Mouse (Mus musculus) limb, embryonic 10.5 days (tissue): Measurements from ENCODE around the gene Pop5. TPM values are rescaled to one million over a fixed set of nuclear protein-coding genes. Genes with fewer than 3 reads are reported as not detected.

Experiments used
- DNase-seq: peaks from one replicate; pipeline ENCODE4 v3.0.0-alpha.2; 2017; ENCODE audit warnings: low spot score
- H3K27ac ChIP-seq: fragments of 300-500 bp; sonication (generic); 2 replicates; pipeline ENCODE4 v1.5.1; 2016; ENCODE audit warnings: mild to moderate bottlenecking
- H3K27me3 ChIP-seq: fragments of 300-500 bp; sonication (generic); 2 replicates; pipeline ENCODE4 v1.6.1; 2016; ENCODE audit warnings: low read depth, mild to moderate bottlenecking; ENCODE audit not compliant: poor library complexity, severe bottlenecking
- H3K36me3 ChIP-seq: fragments of 300-500 bp; sonication (generic); 2 replicates; pipeline ENCODE4 v1.6.1; 2016; ENCODE audit warnings: mild to moderate bottlenecking, moderate library complexity
- H3K4me1 ChIP-seq: fragments of 300-500 bp; sonication (generic); 2 replicates; pipeline ENCODE4 v1.6.1; 2016
- H3K4me3 ChIP-seq: fragments of 300-500 bp; sonication (generic); 2 replicates; pipeline ENCODE4 v1.5.1; 2016; ENCODE audit warnings: mild to moderate bottlenecking, moderate library complexity
- H3K9me3 ChIP-seq: fragments of 300-500 bp; sonication (generic); replicated peaks from 2 replicates; pipeline ENCODE4 v1.6.1; 2016; ENCODE audit warnings: mild to moderate bottlenecking
- WGBS: fragments of 180-500 bp; shearing (Covaris S2); methylation state at CpG from one replicate; pipeline ENCODE4 v1.1.7; 2016; 5-methylcytosine and 5-hydroxymethylcytosine counted together
- polyA plus RNA-seq: library from polyadenylated mRNA; unstranded; fragments of >200 nt; fragmentation: Nextera tagmentation; extraction: Ambion mirVana; gene quantifications from 2 replicates; pipeline ENCODE4 v1.2.1, GENCODE M21; 2016

The Pop5 gene
- polyA plus RNA-seq, 1 experiment from 2014 or later = 130 TPM

DNA sequence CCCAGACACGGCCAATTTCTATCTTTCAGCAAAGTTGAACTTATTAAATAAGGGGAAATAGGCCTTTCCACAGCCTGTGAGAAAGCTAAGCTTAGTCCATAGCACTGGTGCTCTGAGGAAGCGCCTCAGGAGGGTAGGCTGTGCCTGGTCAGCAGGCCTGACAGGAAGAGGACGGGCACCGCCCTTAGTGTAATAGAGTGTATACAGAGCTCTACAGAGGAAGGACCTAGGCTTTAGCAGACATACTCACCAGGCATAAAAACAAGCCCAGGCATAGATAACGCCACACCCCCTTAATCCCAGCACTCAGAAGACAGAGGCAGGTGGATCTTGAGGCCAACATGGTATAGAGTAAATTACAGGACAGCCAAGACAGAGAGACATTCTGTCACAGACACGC is 24.7 kb downstream of the Pop5 start:
- no peaks in the 10 kb centered on the region for H3K4me1 ChIP-seq
- no peak overlapping the region for H3K4me3 ChIP-seq
- no peak for DNase-seq
- H3K27me3 ChIP-seq = no peaks in the 10 kb centered on the region
- H3K36me3 ChIP-seq = peaks cover 87% of the 10 kb centered on the region
- H3K27ac ChIP-seq = no peak overlapping the region
- WGBS = 91% methylated on average over 6 of the region's 6 CpGs
- no peaks in the 10 kb centered on the region for H3K9me3 ChIP-seq

DNA sequence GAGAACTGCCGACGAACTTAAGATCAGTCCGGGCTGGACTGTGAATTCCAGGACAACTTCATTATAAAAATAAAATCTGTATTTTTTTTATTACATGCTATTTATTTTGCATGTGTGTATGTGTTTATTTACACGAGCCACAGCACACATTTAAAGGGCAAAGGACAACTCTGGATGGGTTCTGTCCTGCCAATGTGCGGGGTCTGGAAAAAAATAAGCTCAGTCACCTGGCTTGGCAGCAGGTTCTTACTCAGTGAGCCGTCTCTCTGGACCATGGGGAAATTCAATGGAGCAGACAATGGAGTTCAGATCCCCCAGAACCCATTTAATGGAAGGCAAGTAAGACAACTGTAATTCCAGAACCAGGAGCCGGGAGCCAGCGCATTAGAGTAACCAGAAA is 25.5 kb downstream of the Pop5 start:
- peaks cover 86% of the 10 kb centered on the region for H3K36me3 ChIP-seq
- H3K27ac ChIP-seq = no peak overlapping the region
- 93% methylated on average over 8 of the region's 8 CpGs for WGBS
- H3K4me1 ChIP-seq = peaks cover 4% of the 10 kb centered on the region; the same call in 1 of the 2 replicates
- no peak overlapping the region for H3K4me3 ChIP-seq
- no peaks in the 10 kb centered on the region for H3K9me3 ChIP-seq
- no peak for DNase-seq
- no peaks in the 10 kb centered on the region for H3K27me3 ChIP-seq

DNA sequence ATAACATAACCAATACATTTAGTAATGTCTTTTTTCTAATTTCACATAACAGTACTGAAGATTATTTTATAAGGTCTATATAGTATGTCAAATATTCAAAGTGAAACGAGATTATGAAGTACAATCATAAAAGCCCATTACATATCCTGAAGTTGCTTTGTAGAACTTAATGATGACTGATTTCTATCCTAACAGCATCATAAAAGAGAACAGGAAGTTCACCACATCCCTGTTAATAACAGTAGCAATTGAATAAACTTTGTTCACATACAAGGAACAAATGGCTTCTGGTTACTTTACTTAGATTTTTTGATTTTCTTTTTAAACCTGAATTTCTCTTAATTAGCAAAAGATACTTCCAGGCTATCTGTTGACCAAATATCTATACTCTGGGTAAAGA is 26.2 kb downstream of the Pop5 start:
- Histone ChIP-seq H3K27me3 (no peaks in the 10 kb centered on the region), H3K4me3 (no peak overlapping the region), H3K27ac (no peak overlapping the region), H3K9me3 (no peaks in the 10 kb centered on the region), H3K36me3 (peaks cover 86% of the 10 kb centered on the region), H3K4me1 (peaks cover 11% of the 10 kb centered on the region)
- DNase-seq = no peak
- WGBS = 95% methylated on average over 1 of the region's 1 CpGs

DNA sequence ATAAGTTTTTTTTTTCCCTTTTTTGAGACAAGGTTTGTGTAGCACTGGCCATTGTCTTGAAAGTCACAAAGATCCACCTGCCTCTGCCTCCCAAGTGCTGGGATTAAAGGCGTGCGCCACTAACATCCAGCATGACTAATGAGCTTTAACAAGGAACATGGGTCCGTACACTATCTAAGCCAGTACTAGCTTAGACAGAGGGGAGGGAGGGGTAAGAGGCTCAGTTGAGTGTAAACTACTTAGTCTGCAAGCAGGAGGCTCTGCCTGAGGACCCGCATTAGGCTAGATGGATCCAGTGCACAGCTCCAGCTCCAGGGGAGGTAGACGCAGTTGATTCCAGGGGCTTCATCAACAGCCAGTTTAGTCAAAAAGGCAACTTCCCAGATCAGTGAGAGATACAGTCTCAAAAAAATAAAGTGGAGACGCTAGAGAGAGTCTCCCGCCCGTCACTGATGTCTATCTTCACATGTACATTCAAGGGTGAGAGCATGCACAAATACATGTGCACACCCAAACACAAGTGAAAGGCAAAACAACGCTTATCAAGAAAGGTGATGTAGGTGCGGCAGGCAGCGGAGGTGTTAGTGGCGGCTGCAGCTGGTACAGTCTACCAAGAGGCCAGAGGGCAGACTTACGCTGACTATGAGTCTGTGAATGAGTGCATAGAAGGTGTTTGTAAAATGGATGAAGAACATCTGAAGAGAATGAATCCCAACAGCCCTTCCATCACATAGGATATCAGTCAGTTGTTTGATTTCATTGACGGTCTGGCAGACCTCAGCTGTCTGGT is 27.1 kb downstream of the Pop5 start:
- peaks cover 11% of the 10 kb centered on the region for H3K4me1 ChIP-seq
- H3K9me3 ChIP-seq = no peaks in the 10 kb centered on the region
- no peak overlapping the region for H3K4me3 ChIP-seq
- no peaks in the 10 kb centered on the region for H3K27me3 ChIP-seq
- no peak for DNase-seq
- H3K27ac ChIP-seq = no peak overlapping the region
- peaks cover 85% of the 10 kb centered on the region for H3K36me3 ChIP-seq
- 92% methylated on average over 14 of the region's 14 CpGs for WGBS

DNA sequence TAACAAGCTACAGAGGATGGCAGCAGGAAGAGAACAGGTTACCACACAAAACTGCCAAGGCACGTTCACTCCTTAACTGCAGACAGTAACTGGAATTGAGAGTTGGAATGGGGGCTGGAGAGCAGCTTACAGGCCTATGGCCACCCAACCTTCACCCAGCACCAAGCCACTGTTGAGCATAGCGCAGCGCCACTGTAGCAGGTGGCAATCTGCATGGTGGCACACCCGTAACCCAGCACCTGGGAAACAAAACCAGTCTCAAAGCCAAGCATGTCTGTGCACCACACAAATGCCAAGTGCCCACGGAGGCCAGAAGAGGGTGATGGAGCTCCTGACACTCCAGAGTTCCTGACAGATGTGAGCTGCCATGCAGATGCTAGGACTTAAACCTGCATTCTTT is 30.7 kb downstream of the Pop5 start:
- H3K4me1 ChIP-seq = peaks cover 33% of the 10 kb centered on the region
- H3K27me3 ChIP-seq = no peaks in the 10 kb centered on the region
- DNase-seq = no peak
- H3K27ac ChIP-seq = no peak overlapping the region
- H3K4me3 ChIP-seq = no peak overlapping the region
- no peaks in the 10 kb centered on the region for H3K9me3 ChIP-seq
- H3K36me3 ChIP-seq = peaks cover 75% of the 10 kb centered on the region
- WGBS = 93% methylated on average over 5 of the region's 5 CpGs

DNA sequence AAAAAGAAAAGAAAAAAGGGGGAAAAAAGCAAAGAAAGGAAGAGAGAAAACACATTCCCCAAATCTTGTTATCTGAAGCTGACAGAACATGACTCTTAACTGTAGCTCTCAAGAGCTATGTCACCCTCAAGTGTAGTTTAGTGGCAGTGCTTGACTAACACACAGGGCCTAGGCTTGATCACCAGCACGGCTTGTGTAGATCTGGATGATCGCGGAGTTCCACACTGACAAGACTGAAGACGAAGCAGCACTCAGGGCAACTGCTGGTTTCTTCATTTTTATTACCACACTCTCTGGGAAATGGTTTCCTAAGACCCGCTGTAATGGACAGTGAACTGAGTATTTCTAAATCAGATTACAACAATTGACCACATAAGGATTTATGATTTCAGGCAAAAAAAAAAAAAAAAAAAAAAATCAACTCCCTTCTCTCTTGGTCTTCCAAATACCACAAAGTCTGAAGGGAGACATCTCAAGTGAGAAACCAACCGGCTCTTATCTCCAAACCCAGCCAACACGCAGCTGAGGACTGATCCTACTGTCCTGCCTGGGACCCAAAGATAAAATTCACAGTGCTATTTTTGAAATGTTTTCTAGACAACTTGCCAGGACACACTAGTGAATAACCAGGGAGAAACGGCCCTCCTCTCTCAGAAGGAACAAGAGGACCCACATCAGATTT is 31.3 kb downstream of the Pop5 start:
- 91% methylated on average over 8 of the region's 8 CpGs for WGBS
- Histone ChIP-seq H3K27ac (no peak overlapping the region), H3K4me3 (no peak overlapping the region), H3K27me3 (no peaks in the 10 kb centered on the region), H3K9me3 (no peaks in the 10 kb centered on the region), H3K4me1 (peaks cover 37% of the 10 kb centered on the region), H3K36me3 (peaks cover 75% of the 10 kb centered on the region)
- no peak for DNase-seq

DNA sequence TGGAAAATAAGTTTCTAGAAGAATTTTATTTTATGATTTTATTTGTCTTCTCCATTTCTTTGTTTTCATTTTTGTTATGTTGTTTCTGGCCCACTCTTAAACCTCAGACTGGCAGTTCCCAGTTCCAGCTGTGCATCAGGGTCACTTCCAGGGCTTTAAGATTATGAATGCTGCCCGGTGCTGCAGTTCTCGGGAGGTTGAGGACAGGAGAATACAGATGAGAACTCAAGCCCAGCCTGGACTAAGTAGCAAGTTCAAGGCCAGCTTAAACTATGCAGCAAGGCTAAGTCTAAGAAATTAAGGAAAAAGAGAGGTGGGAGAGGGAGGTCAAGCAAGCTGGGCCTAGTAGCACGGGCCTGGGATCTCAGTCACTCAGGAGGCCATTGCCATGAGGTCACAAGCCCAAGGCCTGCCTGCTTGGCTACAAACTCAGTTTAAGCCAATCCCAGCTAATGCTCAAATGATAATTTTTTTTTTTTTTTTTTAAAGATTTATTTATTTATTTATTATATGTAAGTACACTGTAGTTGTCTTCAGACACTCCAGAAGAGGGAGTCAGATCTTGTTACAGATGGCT is 31.9 kb downstream of the Pop5 start:
- 88% methylated on average over 3 of the region's 3 CpGs for WGBS

DNA sequence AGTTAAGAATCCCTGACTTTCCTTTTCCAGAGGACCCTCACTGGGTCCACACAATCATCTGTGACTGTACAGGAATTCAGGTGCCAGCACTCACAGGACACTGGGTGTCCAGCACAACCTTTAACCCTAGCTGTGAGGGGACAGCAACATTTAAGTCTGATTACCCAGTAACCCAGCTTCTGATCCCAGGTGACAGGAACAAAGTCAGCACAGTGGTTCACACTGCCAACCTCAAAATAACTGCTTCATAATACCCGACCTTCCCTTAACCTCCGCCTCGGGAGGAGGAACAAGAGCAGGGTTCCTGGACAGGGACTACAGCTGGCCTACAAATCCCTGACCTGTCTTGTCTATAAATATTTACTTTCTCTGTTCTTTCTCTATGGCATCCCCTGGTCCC is 32.6 kb downstream of the Pop5 start:
- 79% methylated on average over 3 of the region's 3 CpGs for WGBS
- DNase-seq = no peak
- Histone ChIP-seq H3K27ac (no peak overlapping the region), H3K4me3 (no peak overlapping the region), H3K9me3 (no peaks in the 10 kb centered on the region), H3K4me1 (peaks cover 40% of the 10 kb centered on the region), H3K27me3 (no peaks in the 10 kb centered on the region), H3K36me3 (peaks cover 65% of the 10 kb centered on the region)

More for the DNA sequence above, 31.9 kb downstream of the Pop5 start:
- Histone ChIP-seq H3K4me1 (peaks cover 37% of the 10 kb centered on the region), H3K27ac (no peak overlapping the region), H3K36me3 (peaks cover 72% of the 10 kb centered on the region), H3K4me3 (no peak overlapping the region), H3K9me3 (no peaks in the 10 kb centered on the region), H3K27me3 (no peaks in the 10 kb centered on the region)
- DNase-seq = no peak

DNA sequence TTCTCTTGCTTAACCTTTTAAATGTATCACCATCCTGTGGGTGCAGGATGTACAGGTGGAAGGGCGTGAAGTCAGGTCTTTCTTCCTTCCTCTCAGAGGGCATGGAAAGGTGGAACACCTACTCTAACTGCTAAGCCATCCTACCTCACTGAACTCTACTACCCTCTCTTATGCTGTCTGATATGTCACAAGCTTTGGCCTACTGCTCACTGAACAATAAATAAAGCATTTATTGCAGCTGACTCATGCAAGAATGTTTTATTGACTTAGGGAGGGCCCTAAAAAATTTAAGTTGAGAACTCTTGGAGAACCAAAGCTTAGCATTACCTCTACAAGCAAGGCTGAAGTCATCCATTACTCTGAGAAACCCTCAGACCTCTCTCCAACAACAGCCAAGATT is 34.3 kb downstream of the Pop5 start:
- no peak overlapping the region for H3K27ac ChIP-seq
- H3K27me3 ChIP-seq = no peaks in the 10 kb centered on the region
- H3K36me3 ChIP-seq = peaks cover 53% of the 10 kb centered on the region
- H3K4me3 ChIP-seq = no peak overlapping the region
- no peaks in the 10 kb centered on the region for H3K9me3 ChIP-seq
- 96% methylated on average over 1 of the region's 1 CpGs for WGBS
- DNase-seq = no peak
- H3K4me1 ChIP-seq = peaks cover 46% of the 10 kb centered on the region

DNA sequence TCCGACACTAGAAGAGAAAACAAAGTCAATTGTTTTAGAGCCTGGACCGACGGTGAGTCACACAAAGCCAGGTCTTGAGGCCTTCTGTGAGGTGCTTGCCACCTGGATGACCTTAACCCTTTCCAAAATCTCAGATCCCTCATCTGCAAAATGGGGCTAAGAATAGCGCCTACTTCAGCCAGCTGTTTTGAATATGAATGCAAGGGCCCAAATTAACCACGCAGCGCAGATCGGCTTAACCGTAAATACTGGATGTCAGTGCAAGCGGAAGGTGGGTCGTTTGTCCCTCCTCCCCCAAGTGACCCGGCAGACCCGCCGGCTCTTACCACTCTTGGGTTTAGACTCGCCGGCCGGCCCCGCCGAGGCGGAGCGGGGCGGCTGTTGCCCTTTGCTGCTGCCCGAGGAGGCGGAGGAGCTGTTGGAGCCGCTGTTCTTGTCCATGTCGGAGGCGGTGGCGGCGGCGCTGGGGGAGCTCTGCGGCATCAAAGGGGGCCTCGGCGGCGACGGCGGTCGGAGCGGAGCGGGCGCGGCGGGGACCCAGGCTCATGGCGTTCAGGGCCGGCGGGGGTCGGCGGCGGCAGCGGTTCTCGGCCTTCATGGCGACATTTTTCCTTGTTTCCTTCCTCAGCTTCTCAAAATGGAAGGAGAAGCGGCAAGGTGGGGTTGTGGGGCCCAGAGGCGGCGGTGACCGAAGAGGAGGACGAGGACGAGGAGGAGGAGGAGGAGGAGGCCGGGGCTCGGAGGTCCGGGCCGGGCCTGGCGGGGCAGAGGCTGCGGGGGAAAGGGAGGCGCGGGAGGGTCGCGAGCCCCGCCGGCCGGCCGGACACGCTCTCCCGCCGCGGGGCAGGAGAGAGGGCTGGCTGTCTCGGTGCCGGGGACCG is 36.5 kb downstream of the Pop5 start:
- no peaks in the 10 kb centered on the region for H3K27me3 ChIP-seq
- H3K27ac ChIP-seq = peak overlapping the region; percentile 95
- H3K4me3 ChIP-seq = peak overlapping the region; percentile 97
- H3K36me3 ChIP-seq = peaks cover 33% of the 10 kb centered on the region
- peak; percentile 73 for DNase-seq
- H3K4me1 ChIP-seq = peaks cover 35% of the 10 kb centered on the region
- H3K9me3 ChIP-seq = no peaks in the 10 kb centered on the region
- WGBS = under 1% methylated on average over 74 of the region's 77 CpGs

DNA sequence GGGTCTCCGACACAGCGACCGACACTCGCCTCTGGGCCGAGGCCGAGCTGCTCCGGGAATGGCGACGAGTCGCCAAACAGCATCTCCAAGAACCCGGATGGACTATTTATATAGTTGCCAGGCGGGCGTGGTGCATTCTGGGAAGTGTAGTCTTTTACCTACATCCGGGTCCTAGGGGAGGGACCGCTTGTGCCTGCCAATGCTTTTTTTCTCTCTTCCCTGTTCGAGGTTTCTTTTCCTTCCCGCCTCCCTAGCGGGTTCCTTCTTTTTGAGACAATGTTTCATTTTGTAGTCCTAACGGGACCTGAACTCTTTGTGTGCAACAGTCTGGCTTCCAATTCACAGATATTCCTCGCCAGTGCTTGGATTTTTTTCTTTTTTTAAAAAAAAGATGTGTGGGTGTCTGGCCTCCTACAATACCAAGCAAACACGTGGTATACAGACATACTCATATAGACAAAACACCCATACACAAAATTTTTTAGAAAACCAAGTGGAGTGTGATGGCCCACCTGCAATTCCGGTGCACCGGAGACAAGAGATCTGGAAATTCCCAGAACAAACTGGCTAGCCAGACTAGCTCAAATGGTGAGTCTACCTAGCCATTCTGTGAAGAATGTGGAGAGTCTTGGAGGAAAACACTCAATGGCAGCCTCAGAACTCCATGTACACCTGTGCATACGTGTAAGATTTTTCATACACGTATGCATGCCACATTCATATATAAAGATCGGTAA is 37.3 kb downstream of the Pop5 start, which contains the start of gene Rnf10:
Gene Rnf10 (minus strand): TSS at position 87 of the 737 bp plus-strand sequence.
- WGBS = 16% methylated on average over 26 of the region's 26 CpGs
- Histone ChIP-seq H3K4me1 (peaks cover 35% of the 10 kb centered on the region), H3K27me3 (no peaks in the 10 kb centered on the region), H3K4me3 (peak within 1 kb of the TSS; percentile 97), H3K27ac (peak within 1 kb of the TSS; percentile 95), H3K36me3 (peaks cover 29% of the 10 kb centered on the region), H3K9me3 (no peaks in the 10 kb centered on the region)
- DNase-seq = peak; percentile 99

DNA sequence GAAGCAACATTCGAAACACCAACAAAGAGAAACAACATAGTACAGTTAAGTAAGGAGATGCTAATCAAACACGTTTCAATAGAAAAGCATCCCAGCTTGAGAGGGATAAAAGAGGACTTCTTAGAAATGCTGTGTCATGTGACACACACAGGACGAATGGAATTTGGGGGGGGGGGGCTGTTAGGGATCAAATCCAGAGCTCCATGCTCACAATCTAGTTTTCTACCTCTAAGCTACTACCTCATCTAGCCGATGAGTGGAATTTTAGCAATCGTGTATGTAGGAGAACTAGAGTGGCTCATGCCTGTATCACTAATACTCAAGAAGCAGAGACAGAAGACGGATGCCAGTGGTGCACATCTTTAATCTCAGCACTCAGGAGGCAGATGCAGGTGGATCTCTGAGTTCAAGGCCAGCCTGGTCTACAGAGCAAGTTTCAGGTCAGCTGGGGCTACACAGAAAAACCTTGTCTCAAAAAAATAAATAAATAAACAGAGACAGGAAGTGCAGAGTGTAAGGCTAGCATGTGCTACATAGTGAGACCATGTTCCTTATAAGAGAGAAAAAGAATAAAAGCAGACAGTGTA is 38.0 kb downstream of the Pop5 start:
- Histone ChIP-seq H3K4me1 (peaks cover 35% of the 10 kb centered on the region), H3K9me3 (no peaks in the 10 kb centered on the region), H3K27ac (peak overlapping the region; percentile 95), H3K27me3 (no peaks in the 10 kb centered on the region), H3K36me3 (peaks cover 22% of the 10 kb centered on the region), H3K4me3 (peak overlapping the region; percentile 97; the same call in 1 of the 2 replicates)
- 80% methylated on average over 6 of the region's 6 CpGs for WGBS
- DNase-seq = no peak
